In genomic region chr17:12063533-12063932, GRCm38 (mm10) we compare ENCODE assay signal across 22 mouse cellular contexts.
"Had no signal": no experiment of that assay in that cellular context is flagged by ENCODE, and none has a peak within 500 bp of the region (broad histone marks: within the 10 kb centered on the region; RNA-seq: fewer than 3 reads in every experiment).

No protein-coding gene starts in this region.

- ATAC-seq: inflammation-experienced regulatory T-cells, adult 6 months; intestine, embryonic 16.5 days; liver, embryonic 12.5 days; midbrain, embryonic 13.5 days; midbrain, embryonic 16.5 days had no signal

- H3K36me3 ChIP-seq: limb, embryonic 10.5 days; limb, embryonic 13.5 days; liver, embryonic 12.5 days; liver, embryonic 15.5 days; midbrain, embryonic 10.5 days; midbrain, embryonic 13.5 days; stomach, embryonic 15.5 days had no signal

- H3K27me3 ChIP-seq: limb, embryonic 13.5 days; stomach, embryonic 15.5 days had no signal

- H3K9me3 ChIP-seq: limb, embryonic 10.5 days; liver, embryonic 15.5 days; midbrain, embryonic 13.5 days; stomach, embryonic 15.5 days had no signal

- DNase-seq: kidney, adult 18-20 months; kidney, adult 9 months; kidney, postnatal 14 days; kidney, postnatal 4 days; layer of hippocampus, adult 9-11 months; liver; lung, embryonic 14.5 days; right cerebral cortex, adult 18-20 months; right cerebral cortex, postnatal 14 days; right cerebral cortex, postnatal 4 days; thymus, postnatal 25 days had no signal

- H3K4me1 ChIP-seq: limb, embryonic 10.5 days; limb, embryonic 13.5 days; liver, embryonic 12.5 days; liver, embryonic 15.5 days; midbrain, embryonic 10.5 days; midbrain, embryonic 13.5 days; stomach, embryonic 15.5 days had no signal

- H3K27ac ChIP-seq: limb, embryonic 10.5 days; limb, embryonic 13.5 days; liver, embryonic 12.5 days; liver, embryonic 15.5 days; macrophage; midbrain, embryonic 10.5 days; midbrain, embryonic 13.5 days; stomach, embryonic 15.5 days had no signal

- H3K9ac ChIP-seq: limb, embryonic 13.5 days; liver, embryonic 12.5 days; liver, embryonic 15.5 days; lung, embryonic 14.5 days; midbrain, embryonic 13.5 days; stomach, embryonic 15.5 days had no signal

- H3K4me2 ChIP-seq: limb, embryonic 13.5 days; liver, embryonic 12.5 days; liver, embryonic 15.5 days; lung, embryonic 14.5 days; midbrain, embryonic 13.5 days; stomach, embryonic 15.5 days had no signal

- H3K4me3 ChIP-seq: limb, embryonic 10.5 days; limb, embryonic 13.5 days; liver, embryonic 12.5 days; liver, embryonic 15.5 days; midbrain, embryonic 10.5 days; midbrain, embryonic 13.5 days; stomach, embryonic 15.5 days had no signal
